Mouse (Mus musculus) kidney, postnatal 0 days (tissue): ENCODE measurements around the gene Slc39a1. TPM values are rescaled to one million over a fixed set of nuclear protein-coding genes. Genes with fewer than 3 reads are reported as not detected.

Experiments used
- ATAC-seq: fragments of 200-750 bp; cut with Nextera tagmentation; replicated peaks from 2 replicates; pipeline ENCODE4 v1.8.0; 2017; ENCODE audit warnings: low read depth, moderate number of reproducible peaks, moderate TSS enrichment, moderate library complexity; ENCODE audit not compliant: low FRiP score
- DNase-seq: peaks from one replicate; pipeline ENCODE4 v3.0.0-alpha.2; 2016; ENCODE audit warnings: low spot score
- H3K27ac ChIP-seq: fragments of 300-500 bp; sonication (generic); 2 replicates; pipeline ENCODE4 v1.5.1; 2014; ENCODE audit warnings: mild to moderate bottlenecking
- H3K27me3 ChIP-seq: fragments of 300-500 bp; sonication (generic); 2 replicates; pipeline ENCODE4 v1.6.1; 2014; ENCODE audit warnings: low read length, mixed read lengths; ENCODE audit not compliant: insufficient read depth
- H3K36me3 ChIP-seq: fragments of 300-500 bp; sonication (generic); 2 replicates; pipeline ENCODE4 v1.6.1; 2014; ENCODE audit warnings: low read length, mixed read lengths; ENCODE audit not compliant: insufficient read depth
- H3K4me1 ChIP-seq: fragments of 300-500 bp; sonication (generic); replicated peaks from 2 replicates; pipeline ENCODE4 v1.6.1; 2014; ENCODE audit warnings: antibody characterized with exemption, low read length, mixed read lengths; ENCODE audit not compliant: insufficient read depth
- H3K4me2 ChIP-seq: fragments of 300-500 bp; sonication (generic); 2 replicates; pipeline ENCODE4 v1.6.1; 2014; ENCODE audit warnings: mild to moderate bottlenecking, low read length, moderate library complexity, mixed read lengths
- H3K4me3 ChIP-seq: fragments of 300-500 bp; sonication (generic); replicated peaks from 2 replicates; pipeline ENCODE4 v1.5.1; 2014; ENCODE audit warnings: low read depth, low read length
- H3K9ac ChIP-seq: fragments of 300-500 bp; sonication (generic); 2 replicates; pipeline ENCODE4 v1.6.1; 2014; ENCODE audit warnings: low read depth, low read length
- H3K9me3 ChIP-seq: fragments of 300-500 bp; sonication (generic); replicated peaks from 2 replicates; pipeline ENCODE4 v1.6.1; 2016; ENCODE audit warnings: low read length, inconsistent platforms, mixed read lengths
- CTCF ChIP-seq: IDR thresholded peaks from 2 replicates; pipeline ENCODE4 v1.5.1; 2016; ENCODE audit warnings: antibody characterized with exemption, low read depth, mild to moderate bottlenecking, moderate library complexity
- WGBS: fragments of 180-500 bp; shearing (Covaris S2); extraction: QIAGEN DNeasy Blood & Tissue Kit; methylation state at CpG from one replicate; pipeline ENCODE4 v1.1.7; 2014; 5-methylcytosine and 5-hydroxymethylcytosine counted together
- polyA plus RNA-seq: library from polyadenylated mRNA; unstranded; fragments of >200 nt; fragmentation: Nextera tagmentation; extraction: Ambion mirVana; gene quantifications from 2 replicates; pipeline ENCODE4 v1.2.1, GENCODE M21; 2015

The Slc39a1 gene
- polyA plus RNA-seq, 1 experiment from 2014 or later = 130 TPM

- H3K27me3 ChIP-seq = no peaks in the 10 kb centered on the region
- peak overlapping the region; percentile 93 for H3K4me3 ChIP-seq
- H3K9ac ChIP-seq = no peak overlapping the region; the same call in 1 of the 2 replicates
- peak overlapping the region; percentile 93 for H3K4me2 ChIP-seq
- H3K4me1 ChIP-seq = 0 out of 2 replicates have a peak, but pooled peaks cover 7% of the 10 kb centered on the region
- WGBS = 72% methylated on average over 13 of the region's 13 CpGs
- no peak overlapping the region for H3K27ac ChIP-seq
- H3K9me3 ChIP-seq = no peaks in the 10 kb centered on the region
- DNase-seq = no peak
- H3K36me3 ChIP-seq = peaks cover 31% of the 10 kb centered on the region
- no peak for TF ChIP-seq CTCF
- ATAC-seq = no peak
These were observed 36.2 kb upstream of the Slc39a1 start for GRCm38 (mm10) chr3:90211475-90212398.

GRCm38 (mm10) chr3:90212723-90213122, 35.2 kb upstream of the Slc39a1 start:
- 8% methylated on average over 5 of the region's 5 CpGs for WGBS
- H3K27ac ChIP-seq = no peak overlapping the region

GRCm38 (mm10) chr3:90213377-90213866, 34.5 kb upstream of the Slc39a1 start, which contains the start of the genes Rps27 and Rab13:
TSS of gene Rps27 (minus strand) at chr3:90213651.
TSS of gene Rab13 (plus strand) at chr3:90213695.
- H3K4me2 ChIP-seq = peak within 1 kb of the TSS; percentile 93
- peak; percentile 90 for ATAC-seq
- H3K9ac ChIP-seq = peak within 1 kb of the TSS; percentile 94
- H3K27ac ChIP-seq = peak within 1 kb of the TSS; percentile 89
- DNase-seq = peak; percentile 98
- peaks cover 24% of the 10 kb centered on the region for H3K36me3 ChIP-seq
- no peaks in the 10 kb centered on the region for H3K27me3 ChIP-seq
- TF ChIP-seq CTCF = no peak
- H3K4me1 ChIP-seq = 0 out of 2 replicates have a peak, but pooled peaks cover 7% of the 10 kb centered on the region
- H3K9me3 ChIP-seq = no peaks in the 10 kb centered on the region
- WGBS = under 1% methylated on average over 42 of the region's 42 CpGs
- H3K4me3 ChIP-seq = peak within 1 kb of the TSS; percentile 93

More at GRCm38 (mm10) chr3:90212723-90213122, 35.2 kb upstream of the Slc39a1 start:
- no peaks in the 10 kb centered on the region for H3K27me3 ChIP-seq
- H3K9ac ChIP-seq = peak overlapping the region; percentile 94
- H3K36me3 ChIP-seq = peaks cover 29% of the 10 kb centered on the region
- DNase-seq = no peak
- no peaks in the 10 kb centered on the region for H3K9me3 ChIP-seq
- peak overlapping the region; percentile 93 for H3K4me2 ChIP-seq
- peak overlapping the region; percentile 93 for H3K4me3 ChIP-seq
- no peak for TF ChIP-seq CTCF
- H3K4me1 ChIP-seq = 0 out of 2 replicates have a peak, but pooled peaks cover 7% of the 10 kb centered on the region
- no peak for ATAC-seq

- Histone ChIP-seq H3K4me2 (peak overlapping the region; percentile 64), H3K4me1 (0 out of 2 replicates have a peak, but pooled peaks cover 7% of the 10 kb centered on the region), H3K27ac (0 out of 2 replicates have a peak overlapping the region, but pooled peaks have one; percentile 15), H3K36me3 (peaks cover 17% of the 10 kb centered on the region; the same call in 1 of the 2 replicates), H3K4me3 (peak overlapping the region; percentile 93), H3K9me3 (no peaks in the 10 kb centered on the region), H3K27me3 (no peaks in the 10 kb centered on the region), H3K9ac (peak overlapping the region; percentile 19; the same call in 1 of the 2 replicates)
- WGBS = 13% methylated on average over 12 of the region's 12 CpGs
- no peak for TF ChIP-seq CTCF
- ATAC-seq = no peak
- peak; percentile 44 for DNase-seq
These were observed 33.9 kb upstream of the Slc39a1 start for GRCm38 (mm10) chr3:90213956-90214684.

GRCm38 (mm10) chr3:90215825-90216380, 32.1 kb upstream of the Slc39a1 start:
- Histone ChIP-seq H3K36me3 (0 out of 2 replicates have a peak, but pooled peaks cover 6% of the 10 kb centered on the region), H3K9me3 (no peaks in the 10 kb centered on the region), H3K9ac (no peak overlapping the region), H3K4me2 (no peak overlapping the region), H3K27me3 (no peaks in the 10 kb centered on the region), H3K4me1 (0 out of 2 replicates have a peak, but pooled peaks cover 8% of the 10 kb centered on the region), H3K27ac (no peak overlapping the region), H3K4me3 (no peak overlapping the region)
- WGBS = 39% methylated on average over 1 of the region's 1 CpGs
- DNase-seq (no peak), ATAC-seq (no peak)
- TF ChIP-seq CTCF = peak; percentile 46
